Mouse (Mus musculus): ENCODE results near the gene Tmprss2.

DNA sequence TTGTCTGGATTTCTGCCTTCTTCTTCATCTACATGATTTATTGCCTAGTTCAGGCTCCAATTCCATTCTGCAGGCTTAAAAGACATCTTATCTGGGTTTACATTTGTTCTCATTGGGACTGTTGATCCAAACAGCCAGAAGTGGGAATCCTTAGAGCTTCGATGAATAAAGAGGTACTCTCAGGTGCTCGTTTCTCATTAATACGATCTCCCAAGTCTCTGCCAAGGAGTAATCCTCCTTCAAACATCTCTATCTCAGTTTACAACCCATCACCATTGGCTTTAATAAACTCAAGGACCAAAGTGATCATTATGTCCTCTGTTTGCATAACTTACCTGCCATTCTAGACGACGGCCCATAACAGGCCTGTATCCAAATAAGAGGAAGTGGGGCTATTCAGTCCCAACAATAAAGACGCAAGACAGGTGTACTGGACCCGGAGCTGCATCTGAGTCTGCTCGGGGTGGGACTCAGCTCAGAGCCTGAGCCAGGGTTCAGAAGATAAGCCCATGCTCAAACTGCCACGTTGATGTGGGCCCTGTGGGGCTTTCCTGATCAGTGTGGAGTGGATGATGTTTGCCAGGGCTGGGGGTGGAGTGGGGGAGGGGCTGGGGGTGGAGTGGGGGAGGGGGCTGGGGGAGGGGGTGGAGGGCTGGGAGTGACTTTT lies 38.7 kb upstream of the Tmprss2 start:
- TF ChIP-seq CTCF (IDR thresholded peaks at IDR 0.05; ENCODE audit: control insufficient read depth, insufficient read depth, insufficient read length) (no peak), CEBPB (IDR thresholded peaks at IDR 0.05; ENCODE audit: low read depth) (no peak)

Data from C2C12 (cell line).